Mouse (Mus musculus) adrenal gland, adult 18-20 months (tissue): ENCODE measurements around the gene Gosr1. TPM values are rescaled to one million over a fixed set of nuclear protein-coding genes. Genes with fewer than 3 reads are reported as not detected.
"Not testable (repeated sequence)": the region's sequence is repeated elsewhere in the genome, so short reads cannot be mapped to it uniquely, and the experiment has no call there.

Source experiments
- DNase-seq, 2 experiments: peaks; one replicate each; pipeline ENCODE4 v3.0.0; 2021 to 2022; ENCODE audit warnings: low spot score in 2 of 2
- total RNA-seq, 2 experiments: library from RNA; stranded (reverse); gene quantifications; 1 replicate in 1 of 2; 2 replicates in 1 of 2; pipeline ENCODE4 v1.2.3; 2021

Gene Gosr1
- total RNA-seq, 2 experiments from 2014 or later: 64.3 to 69.6 TPM

DNA sequence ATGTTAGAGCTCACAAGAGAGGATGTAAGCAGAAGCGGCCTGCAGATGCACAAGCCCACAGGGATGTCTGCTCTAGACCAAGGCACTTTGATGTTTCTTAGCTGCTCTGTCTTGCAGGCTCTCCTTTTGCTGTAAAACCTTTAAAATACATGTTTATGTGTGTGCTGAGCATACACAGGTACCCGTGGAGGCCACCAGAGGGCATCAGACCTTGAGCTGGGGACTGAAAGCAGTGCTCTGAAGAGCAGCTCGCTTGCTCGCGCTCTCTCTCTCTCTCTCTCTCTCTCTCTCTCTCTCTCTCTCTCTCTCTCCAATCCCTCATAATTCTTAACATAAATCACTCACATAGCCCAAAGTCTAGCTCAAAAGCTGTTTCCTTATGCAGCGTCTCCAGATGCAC, 24.3 kb downstream of the Gosr1 start:
- DNase-seq: no peak

DNA sequence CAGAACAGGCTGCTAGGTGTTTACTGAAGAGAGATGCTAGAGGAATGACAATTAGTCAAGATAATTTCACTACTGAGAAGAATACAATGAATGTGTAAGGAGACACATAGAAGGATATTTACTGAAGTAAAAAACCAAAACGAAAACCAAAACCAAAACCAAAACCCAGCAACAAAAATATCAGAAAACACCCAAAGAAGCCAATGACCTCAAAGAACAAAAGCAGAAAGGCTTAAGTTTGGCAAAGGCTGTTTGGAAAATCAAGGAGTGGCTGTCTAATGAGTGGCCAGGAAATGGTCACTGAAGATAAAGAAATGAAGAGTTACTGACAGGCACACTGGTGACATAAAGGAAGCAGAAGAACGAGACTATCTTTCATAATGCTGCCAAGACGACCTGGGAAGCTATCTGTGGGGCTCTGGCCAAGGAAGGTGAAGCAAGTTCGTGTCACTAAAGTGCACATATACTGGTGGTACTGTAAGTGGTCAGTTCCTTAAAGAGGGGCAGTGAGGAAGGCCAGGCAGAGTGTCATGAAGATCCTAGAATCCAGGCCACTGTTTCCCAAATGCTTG, 27.5 kb downstream of the Gosr1 start:
- DNase-seq: no peak

DNA sequence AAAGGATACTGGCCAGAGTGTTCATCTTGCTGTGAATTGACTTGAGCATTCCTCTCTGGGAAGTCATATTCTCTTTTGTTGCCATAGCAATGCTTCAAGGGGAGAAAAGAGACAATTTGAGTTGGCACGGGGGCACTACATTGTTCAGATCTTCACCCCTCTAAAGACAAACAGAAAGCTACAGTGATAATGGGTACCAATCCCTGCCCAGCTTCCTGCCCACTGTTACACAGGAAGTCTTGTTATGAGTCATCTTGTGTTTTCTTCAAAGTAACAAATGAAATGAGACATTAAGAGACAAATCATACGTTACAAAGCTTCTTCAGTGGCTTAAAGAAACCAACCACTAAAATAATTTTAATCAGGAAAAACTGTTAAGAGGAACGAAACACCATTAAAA, 28.8 kb downstream of the Gosr1 start:
- DNase-seq: no peak

DNA sequence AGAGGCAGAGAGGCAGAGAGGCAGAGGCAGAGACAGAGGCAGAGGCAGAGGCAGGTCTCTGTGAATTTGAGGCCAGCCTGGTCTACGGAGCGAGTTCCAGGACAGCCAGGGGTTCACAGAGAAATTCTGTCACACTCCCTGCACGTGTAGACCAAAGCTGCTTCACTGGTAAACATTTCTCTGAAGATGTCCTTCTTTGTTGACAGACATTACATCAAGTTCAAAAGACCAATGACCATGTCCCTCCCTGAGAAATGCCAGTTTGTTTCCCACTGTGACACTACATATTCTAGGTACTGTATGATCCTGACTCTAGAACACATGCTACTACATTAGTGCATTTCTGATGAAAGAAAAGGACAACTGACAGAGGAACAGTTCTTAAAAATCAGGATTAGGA, 32.7 kb downstream of the Gosr1 start:
- no peak for DNase-seq

DNA sequence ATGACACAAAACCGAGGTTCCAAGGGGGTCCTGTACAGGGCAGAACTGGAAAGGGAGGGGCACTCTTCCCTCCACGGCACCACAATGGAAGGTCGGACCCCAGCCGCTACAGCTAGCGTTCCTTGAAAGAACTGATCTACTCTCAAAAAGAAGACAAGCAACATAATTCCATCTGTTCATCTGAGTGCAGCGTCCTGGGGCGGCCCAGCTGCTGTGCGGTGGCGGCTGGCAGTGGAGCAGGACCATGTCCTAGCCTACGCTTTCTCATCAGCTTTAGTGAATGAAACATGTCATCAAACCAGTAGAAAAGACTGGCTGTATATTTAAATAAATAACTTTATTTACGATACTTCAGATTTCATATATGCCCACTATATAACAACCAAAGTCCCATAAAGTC, 35.3 kb downstream of the Gosr1 start:
- DNase-seq: no peak

DNA sequence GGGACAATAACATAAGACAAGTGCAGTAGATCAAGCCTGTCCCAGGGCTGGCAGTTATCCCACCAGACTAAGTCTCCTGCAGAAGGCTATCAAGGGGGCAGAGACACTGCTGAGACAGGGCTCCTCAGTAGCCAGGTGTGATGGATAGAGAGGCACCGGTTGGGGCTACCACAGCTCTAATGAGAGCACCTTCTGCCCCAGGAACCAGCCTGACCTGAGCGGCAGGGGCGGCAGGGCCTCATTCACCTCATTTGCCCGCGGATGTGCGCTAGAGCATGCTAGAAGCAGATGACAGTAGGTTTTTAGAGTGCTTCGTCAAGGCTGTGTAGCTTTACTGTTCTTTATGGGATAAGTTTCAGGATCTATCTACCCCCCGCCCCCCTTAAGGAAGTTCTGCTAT, 39.5 kb downstream of the Gosr1 start:
- no peak for DNase-seq

DNA sequence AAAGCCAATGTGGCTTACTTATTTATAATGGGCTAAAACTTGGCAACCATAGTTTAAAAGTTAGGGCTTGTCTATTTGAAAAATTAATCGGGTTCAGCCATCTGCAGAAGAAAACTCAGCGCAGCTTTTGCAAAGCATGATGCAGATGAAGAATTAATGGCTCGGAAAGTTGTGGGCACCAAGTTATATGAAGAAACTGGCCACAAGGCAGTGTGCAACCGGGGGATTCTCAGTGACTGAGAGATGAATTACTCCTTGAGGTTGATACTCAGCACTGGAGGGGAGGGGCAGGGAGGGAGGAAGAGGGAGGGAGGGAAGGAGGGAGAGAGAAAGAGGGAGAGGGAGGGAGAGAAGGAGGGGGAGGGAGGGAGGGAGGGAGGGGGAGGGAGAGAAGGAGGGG, 46.4 kb downstream of the Gosr1 start:
- no peak for DNase-seq

DNA sequence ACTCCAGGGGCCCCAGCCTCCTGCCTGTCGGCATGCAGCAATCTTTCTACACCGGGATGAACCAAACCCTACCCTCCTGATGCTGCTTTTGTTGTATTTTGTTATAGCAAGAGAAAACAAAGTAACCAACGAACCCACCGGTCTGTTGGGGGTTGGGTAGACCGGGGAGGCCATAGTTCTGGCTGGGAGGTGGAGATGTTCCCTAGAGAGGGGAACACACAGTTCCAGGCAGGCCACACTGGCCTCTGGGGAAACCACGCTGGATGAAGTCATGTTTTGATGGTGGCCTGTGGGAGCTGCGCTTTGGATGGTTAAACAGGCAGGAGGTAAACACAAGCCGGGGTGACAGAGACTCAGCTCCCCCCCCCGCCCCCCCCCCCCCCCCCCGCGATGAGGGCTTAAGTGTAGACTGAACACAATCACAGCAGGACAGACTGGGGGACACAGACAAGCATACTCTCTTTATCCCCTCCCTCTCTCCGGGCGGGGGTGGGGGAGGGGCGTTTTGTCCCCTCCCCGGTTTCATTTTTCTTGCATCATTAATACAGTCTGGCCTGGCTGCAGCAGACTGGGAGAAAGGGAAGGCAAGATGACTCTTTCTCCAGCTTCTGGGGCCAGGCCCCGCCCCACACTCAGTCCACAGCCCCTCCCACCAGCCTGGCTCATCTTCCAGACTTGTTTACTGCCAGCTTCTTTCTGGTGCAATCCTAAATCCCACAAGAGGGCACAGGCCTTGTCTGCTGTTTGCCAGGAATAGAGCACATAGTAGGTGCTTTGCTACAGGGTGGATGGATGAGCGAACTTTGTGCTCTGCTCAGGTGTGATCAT, 53.5 kb downstream of the Gosr1 start:
- DNase-seq: peak in 1 of 2 experiments; percentile 39

DNA sequence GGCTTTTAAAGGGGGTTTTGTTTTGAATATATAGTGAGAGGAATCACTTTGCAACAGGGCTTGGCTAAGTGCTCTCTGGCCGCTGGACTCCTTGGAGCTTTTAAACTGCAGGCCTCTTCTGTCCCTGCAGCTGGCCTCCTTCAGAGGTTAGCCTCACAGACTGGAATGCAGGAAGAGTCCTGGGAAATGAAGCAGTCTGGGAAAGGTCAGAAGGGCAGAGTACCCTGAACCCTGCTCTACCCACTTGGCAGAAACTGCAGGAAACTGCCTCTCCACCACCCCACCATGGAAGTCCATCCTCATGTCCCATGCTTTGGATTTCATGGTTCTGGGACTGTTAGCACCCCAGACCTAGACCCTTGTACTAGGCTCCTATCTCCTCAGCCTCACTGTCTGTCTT, 54.5 kb downstream of the Gosr1 start:
- DNase-seq: no peak

DNA sequence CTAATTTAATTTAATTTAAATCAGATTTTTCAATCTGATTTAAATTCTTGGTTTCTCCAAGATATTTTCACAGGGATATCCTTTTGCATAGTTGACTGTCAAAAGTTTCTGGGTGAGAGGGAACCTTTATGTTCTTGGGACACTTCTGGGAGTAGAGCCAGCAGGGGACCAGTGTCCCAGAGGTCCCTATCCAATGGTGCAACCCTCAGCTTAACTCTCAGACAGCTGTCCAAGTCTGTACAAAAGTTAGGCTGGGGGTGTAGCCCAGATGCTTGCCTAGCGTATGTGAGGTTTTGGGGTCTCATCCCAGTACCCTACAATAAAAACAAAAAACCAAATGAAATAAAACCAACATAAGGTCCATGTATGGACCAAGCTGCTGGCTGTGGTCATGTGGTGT, 55.3 kb downstream of the Gosr1 start:
- no peak for DNase-seq

DNA sequence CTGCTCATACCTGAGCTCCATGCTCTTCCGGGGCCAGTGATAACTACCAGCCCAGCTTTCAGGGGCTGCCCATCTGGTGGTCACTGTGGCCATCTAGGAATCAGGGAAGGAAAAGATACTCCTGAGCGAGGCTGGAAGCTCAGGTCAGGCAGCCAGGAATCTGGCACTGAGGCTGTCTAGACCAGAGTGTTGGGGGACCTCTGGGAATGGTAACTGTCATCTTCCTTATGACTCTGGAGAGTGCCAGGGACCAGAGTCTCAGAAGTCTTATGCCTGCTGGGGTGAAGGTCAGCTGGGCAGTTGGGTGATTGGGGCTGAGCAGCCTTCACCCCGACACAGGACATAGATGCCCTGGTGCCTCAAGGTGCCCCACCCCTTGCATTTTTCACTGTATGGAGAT, 55.7 kb downstream of the Gosr1 start:
- no peak for DNase-seq

DNA sequence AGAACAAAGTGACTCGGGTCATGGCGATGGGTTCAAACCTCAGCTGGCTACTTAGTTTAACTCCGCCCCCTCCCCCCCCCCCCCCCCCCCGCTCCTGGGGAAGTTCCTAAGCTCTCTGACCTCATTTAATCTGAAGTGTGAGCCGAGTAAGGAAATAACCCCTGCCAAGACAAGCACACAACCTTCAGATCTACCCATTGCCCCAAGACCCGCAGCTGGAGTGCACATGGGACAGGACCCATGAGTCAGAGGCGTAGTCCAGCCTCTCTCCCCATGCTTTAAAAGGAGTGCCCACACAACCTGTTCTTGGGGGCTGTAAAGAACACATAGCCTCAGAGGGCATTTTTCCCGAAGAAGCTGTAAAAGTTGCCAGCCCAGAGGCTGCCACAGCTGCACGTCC, 63.8 kb downstream of the Gosr1 start:
- DNase-seq: no peak

DNA sequence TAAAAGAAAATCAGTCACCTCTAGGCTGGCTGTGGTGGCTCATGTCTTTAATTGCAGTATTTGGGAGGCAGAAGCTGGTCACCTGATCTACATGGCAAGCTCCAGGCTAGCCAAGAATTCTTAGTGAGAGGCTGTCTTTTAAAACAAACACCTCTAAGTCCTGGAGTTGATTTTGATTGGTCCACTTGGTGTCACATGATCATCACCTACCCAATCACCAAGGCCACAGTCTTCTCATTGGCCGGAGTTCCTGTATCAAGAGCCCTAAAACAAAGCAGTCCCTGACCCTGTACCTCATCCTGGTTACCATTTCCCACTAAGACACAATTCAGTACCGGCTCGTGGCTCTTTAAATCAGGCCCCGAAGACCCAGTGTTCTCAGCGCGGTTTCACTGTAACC, 67.6 kb downstream of the Gosr1 start:
- DNase-seq: no peak

DNA sequence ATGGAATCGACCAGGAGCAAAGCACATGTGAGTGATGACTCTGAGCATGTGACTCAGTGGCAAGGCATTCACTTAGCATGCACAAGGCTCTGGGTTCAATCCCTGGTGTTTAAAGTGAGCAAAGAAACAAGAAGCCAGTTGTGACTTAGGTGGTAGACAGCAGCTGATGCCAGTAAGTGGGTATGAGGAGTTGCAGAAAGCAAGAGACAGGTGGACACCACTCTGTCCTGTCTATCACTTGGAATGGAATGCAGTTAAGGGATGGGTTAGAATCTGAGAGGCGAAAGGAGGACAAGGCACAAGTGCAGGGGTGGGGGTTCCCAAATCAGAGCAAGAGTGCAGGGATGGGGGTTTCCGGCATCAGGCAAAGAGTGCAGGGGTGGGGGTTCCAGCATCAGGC, 71.3 kb downstream of the Gosr1 start:
- DNase-seq: no peak

DNA sequence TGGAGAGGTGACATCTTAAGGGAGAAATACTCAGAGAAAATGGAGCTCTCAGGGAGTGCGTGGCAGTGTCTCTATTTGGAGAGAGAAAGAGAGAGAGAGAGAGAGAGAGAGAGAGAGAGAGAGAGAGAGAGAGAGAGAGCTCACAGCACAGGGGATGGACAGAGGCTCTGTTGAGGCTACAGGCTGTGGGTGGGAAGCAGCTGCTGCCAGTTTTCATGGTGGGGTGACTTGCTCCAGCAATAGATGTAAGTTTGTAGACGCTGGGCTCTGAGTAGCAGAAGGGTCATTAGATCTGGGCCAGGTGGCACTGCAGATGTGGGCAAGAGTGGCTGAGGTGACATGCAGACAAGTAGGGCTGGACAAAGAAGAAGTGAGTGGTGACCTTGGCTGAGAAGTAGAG, 77.8 kb downstream of the Gosr1 start:
- DNase-seq: no peak

DNA sequence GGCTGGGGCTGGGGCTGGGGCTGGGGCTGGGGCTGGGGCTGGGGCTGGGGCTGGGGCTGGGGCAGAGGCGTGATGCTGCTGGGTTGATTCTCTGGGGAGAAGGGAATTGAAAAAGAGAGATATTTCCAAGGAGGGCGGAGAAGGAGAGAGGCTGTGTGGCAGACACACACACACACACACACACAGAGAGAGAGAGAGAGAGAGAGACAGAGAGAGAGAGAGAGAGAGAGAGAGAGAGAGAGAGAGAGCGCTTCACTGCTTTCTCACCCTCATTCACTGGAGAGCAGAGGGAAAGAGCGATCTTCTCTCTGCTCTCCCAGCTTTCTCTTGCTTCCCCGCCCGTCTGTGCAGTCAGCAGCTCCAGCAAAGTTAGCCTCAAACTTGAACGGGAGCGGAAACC, 83.9 kb downstream of the Gosr1 start, which contains the start of gene Trarg1:
Gene Trarg1 (plus strand): TSS at position 301 of the 400 bp plus-strand sequence.
- DNase-seq: not testable (repeated sequence)

Other genes with a start within 250 kb of the Gosr1 start
- gene Abr, start 141.3 kb downstream of the Gosr1 start, total RNA-seq: 10 to 100 TPM; 55.4 to 56.2 TPM
- not detected for gene Bhlha9, start 91.1 kb downstream of the Gosr1 start, total RNA-seq
- gene Trarg1, start 83.8 kb downstream of the Gosr1 start, total RNA-seq: 100 to 1,000 TPM in 1 of 2 experiments, 10 to 100 TPM in 1; 20.9 to 145 TPM
- gene Cpd, start 83.4 kb upstream of the Gosr1 start, total RNA-seq: 10 to 100 TPM; 29.8 to 39.1 TPM
- under 1 TPM; 0.29 to 0.83 TPM for gene Tmigd1, start 138.6 kb upstream of the Gosr1 start, total RNA-seq
- gene Blmh, start 161.2 kb upstream of the Gosr1 start, total RNA-seq: 10 to 100 TPM; 40.3 to 47.8 TPM
- gene Slc6a4, start 235.0 kb upstream of the Gosr1 start, total RNA-seq: 10 to 100 TPM; 40.7 to 45.6 TPM